Mouse (Mus musculus) cerebellum, adult 2 months (tissue): ENCODE results near the gene Gclc.

Experiments used
- CTCF ChIP-seq: fragments of 200-500 bp; IDR thresholded peaks from 2 replicates; pipeline ENCODE4 v1.5.1; 2011; ENCODE audit warnings: low read depth, mild to moderate bottlenecking, control low read depth, low read length, moderate library complexity, borderline replicate concordance; ENCODE audit not compliant: insufficient read depth
- POLR2A ChIP-seq: fragments of 200-500 bp; IDR thresholded peaks from 2 replicates; pipeline ENCODE4 v1.6.1; 2011; ENCODE audit warnings: low read length, control low read depth, borderline replicate concordance; ENCODE audit not compliant: insufficient read depth

- no peak for TF ChIP-seq CTCF
- TF ChIP-seq POLR2A = no peak
These were observed 81.4 kb downstream of the Gclc start for GRCm38 (mm10) chr9:77835756-77836155.
